Mouse (Mus musculus): ENCODE measurements around the gene Ccnd2. TPM values are rescaled to one million over a fixed set of nuclear protein-coding genes. Genes with fewer than 3 reads are reported as not detected.

Gene Ccnd2
- polyA plus RNA-seq, 1 experiment = 143 TPM

GRCm38 (mm10) chr6:127149303-127149943 is 2.6 kb downstream of the Ccnd2 start:
- peaks cover 41% of the 10 kb centered on the region for H3K36me3 ChIP-seq (replicated peaks; ENCODE audit: low read length)
- H3K9me3 ChIP-seq = no peaks in the 10 kb centered on the region
- H3K4me1 ChIP-seq = peaks cover 86% of the 10 kb centered on the region
- peak overlapping the region; percentile 94 for H3K4me3 ChIP-seq (replicated peaks)
- peaks cover 3% of the 10 kb centered on the region for H3K27me3 ChIP-seq (replicated peaks)
- TF ChIP-seq GATA1 (IDR thresholded peaks at IDR 0.05; ENCODE audit: borderline replicate concordance, low read length) (no peak), FLI1 (IDR thresholded peaks at IDR 0.05; ENCODE audit: low read length) (no peak)

GRCm38 (mm10) chr6:127148526-127149302 is 3.3 kb downstream of the Ccnd2 start:
- H3K27me3 ChIP-seq (replicated peaks) = no peaks in the 10 kb centered on the region
- H3K9me3 ChIP-seq = no peaks in the 10 kb centered on the region
- TF ChIP-seq FLI1 (IDR thresholded peaks at IDR 0.05; ENCODE audit: low read length) (no peak), GATA1 (IDR thresholded peaks at IDR 0.05; ENCODE audit: borderline replicate concordance, low read length) (no peak)
- H3K4me1 ChIP-seq = peaks cover 86% of the 10 kb centered on the region
- peak overlapping the region; percentile 94 for H3K4me3 ChIP-seq (replicated peaks)
- H3K36me3 ChIP-seq (replicated peaks; ENCODE audit: low read length) = peaks cover 48% of the 10 kb centered on the region

- Histone ChIP-seq H3K9me3 (no peaks in the 10 kb centered on the region), H3K36me3 (replicated peaks; ENCODE audit: low read length) (peaks cover 58% of the 10 kb centered on the region), H3K4me3 (replicated peaks) (peak overlapping the region; percentile 94), H3K27me3 (replicated peaks) (no peaks in the 10 kb centered on the region), H3K4me1 (peaks cover 86% of the 10 kb centered on the region)
- no peak for TF ChIP-seq GATA1 (IDR thresholded peaks at IDR 0.05; ENCODE audit: borderline replicate concordance, low read length)
- TF ChIP-seq FLI1 (IDR thresholded peaks at IDR 0.05; ENCODE audit: low read length) = no peak
These were observed 4.3 kb downstream of the Ccnd2 start for GRCm38 (mm10) chr6:127147665-127148064.

- H3K4me1 ChIP-seq = peaks cover 87% of the 10 kb centered on the region
- TF ChIP-seq FLI1 (IDR thresholded peaks at IDR 0.05; ENCODE audit: low read length) (no peak), GATA1 (IDR thresholded peaks at IDR 0.05; ENCODE audit: borderline replicate concordance, low read length) (no peak)
- H3K27me3 ChIP-seq (replicated peaks) = no peaks in the 10 kb centered on the region
- H3K4me3 ChIP-seq (replicated peaks) = no peak overlapping the region
- H3K36me3 ChIP-seq (replicated peaks; ENCODE audit: low read length) = peaks cover 68% of the 10 kb centered on the region
- H3K9me3 ChIP-seq = no peaks in the 10 kb centered on the region
These were observed 5.6 kb downstream of the Ccnd2 start for GRCm38 (mm10) chr6:127146322-127146947.

- peaks cover 76% of the 10 kb centered on the region for H3K36me3 ChIP-seq (replicated peaks; ENCODE audit: low read length)
- TF ChIP-seq FLI1 (IDR thresholded peaks at IDR 0.05; ENCODE audit: low read length) = no peak
These were observed 6.4 kb downstream of the Ccnd2 start for GRCm38 (mm10) chr6:127145464-127146190.

GRCm38 (mm10) chr6:127143576-127144288 is 8.3 kb downstream of the Ccnd2 start:
- H3K4me3 ChIP-seq (replicated peaks) = peak overlapping the region; percentile 26

More at GRCm38 (mm10) chr6:127145464-127146190, 6.4 kb downstream of the Ccnd2 start:
- Histone ChIP-seq H3K4me3 (replicated peaks) (no peak overlapping the region), H3K9me3 (no peaks in the 10 kb centered on the region), H3K4me1 (peaks cover 83% of the 10 kb centered on the region), H3K27me3 (replicated peaks) (no peaks in the 10 kb centered on the region)

GRCm38 (mm10) chr6:127143124-127143520 is 8.9 kb downstream of the Ccnd2 start:
- Histone ChIP-seq H3K4me1 (peaks cover 84% of the 10 kb centered on the region), H3K36me3 (replicated peaks; ENCODE audit: low read length) (peaks cover 98% of the 10 kb centered on the region), H3K27me3 (replicated peaks) (no peaks in the 10 kb centered on the region), H3K4me3 (replicated peaks) (peak overlapping the region; percentile 35), H3K9me3 (no peaks in the 10 kb centered on the region)
- TF ChIP-seq FLI1 (IDR thresholded peaks at IDR 0.05; ENCODE audit: low read length) (no peak), GATA1 (IDR thresholded peaks at IDR 0.05; ENCODE audit: borderline replicate concordance, low read length) (no peak)

More at GRCm38 (mm10) chr6:127143576-127144288, 8.3 kb downstream of the Ccnd2 start:
- peaks cover 88% of the 10 kb centered on the region for H3K4me1 ChIP-seq
- no peaks in the 10 kb centered on the region for H3K27me3 ChIP-seq (replicated peaks)
- peaks cover 95% of the 10 kb centered on the region for H3K36me3 ChIP-seq (replicated peaks; ENCODE audit: low read length)
- H3K9me3 ChIP-seq = no peaks in the 10 kb centered on the region
- TF ChIP-seq FLI1 (IDR thresholded peaks at IDR 0.05; ENCODE audit: low read length) = no peak
- TF ChIP-seq GATA1 (IDR thresholded peaks at IDR 0.05; ENCODE audit: borderline replicate concordance, low read length) = no peak

GRCm38 (mm10) chr6:127142154-127143123 is 9.6 kb downstream of the Ccnd2 start:
- Histone ChIP-seq H3K4me3 (replicated peaks) (peak overlapping the region; percentile 54), H3K36me3 (replicated peaks; ENCODE audit: low read length) (peaks cover 98% of the 10 kb centered on the region), H3K27me3 (replicated peaks) (no peaks in the 10 kb centered on the region), H3K4me1 (peaks cover 79% of the 10 kb centered on the region), H3K9me3 (no peaks in the 10 kb centered on the region)
- TF ChIP-seq GATA1 (IDR thresholded peaks at IDR 0.05; ENCODE audit: borderline replicate concordance, low read length) (no peak), FLI1 (IDR thresholded peaks at IDR 0.05; ENCODE audit: low read length) (no peak)
